Mouse (Mus musculus) liver, embryonic 16.5 days (tissue): ENCODE results near the gene Mllt3. TPM values are rescaled to one million over a fixed set of nuclear protein-coding genes. Genes with fewer than 3 reads are reported as not detected.
A peak's percentile ranks its signal among the peaks of the same experiment; 100 is the strongest.

ENCODE experiments used
- ATAC-seq: fragments of 200-750 bp; cut with Nextera tagmentation; 2 replicates; pipeline ENCODE4 v1.8.0; 2017; ENCODE audit warnings: low read depth, mild to moderate bottlenecking, moderate number of reproducible peaks, moderate library complexity
- H3K27ac ChIP-seq: fragments of 300-500 bp; sonication (generic); 2 replicates; pipeline ENCODE4 v1.5.1; 2014; ENCODE audit warnings: mild to moderate bottlenecking, low read length
- H3K27me3 ChIP-seq: fragments of 300-500 bp; sonication (generic); 2 replicates; pipeline ENCODE4 v1.6.1; 2014; ENCODE audit warnings: low read depth, low read length, mixed read lengths; ENCODE audit not compliant: control insufficient read depth, insufficient read depth
- H3K36me3 ChIP-seq: fragments of 300-500 bp; sonication (generic); 2 replicates; pipeline ENCODE4 v1.6.1; 2014; ENCODE audit warnings: mild to moderate bottlenecking; ENCODE audit not compliant: control insufficient read depth, insufficient read depth
- H3K4me1 ChIP-seq: fragments of 300-500 bp; sonication (generic); 2 replicates; pipeline ENCODE4 v1.6.1; 2014; ENCODE audit warnings: low read depth, low read length, mixed read lengths; ENCODE audit not compliant: control insufficient read depth
- H3K4me2 ChIP-seq: fragments of 300-500 bp; sonication (generic); 2 replicates; pipeline ENCODE4 v1.6.1; 2014; ENCODE audit warnings: low read depth, low read length, mixed read lengths
- H3K4me3 ChIP-seq: fragments of 300-500 bp; sonication (generic); 2 replicates; pipeline ENCODE4 v1.5.1; 2014; ENCODE audit warnings: low read depth, mild to moderate bottlenecking, low read length
- H3K9ac ChIP-seq: fragments of 300-500 bp; sonication (generic); 2 replicates; pipeline ENCODE4 v1.6.1; 2014; ENCODE audit warnings: low read depth, low read length
- H3K9me3 ChIP-seq: fragments of 300-500 bp; sonication (generic); replicated peaks from 2 replicates; pipeline ENCODE4 v1.6.1; 2016; ENCODE audit warnings: low read length; ENCODE audit not compliant: control insufficient read depth
- WGBS: fragments of 180-500 bp; shearing (Covaris S2); extraction: QIAGEN DNeasy Blood & Tissue Kit; methylation state at CpG from one replicate; pipeline ENCODE4 v1.1.7; 2014; ENCODE audit not compliant: insufficient replicate concordance; 5-methylcytosine and 5-hydroxymethylcytosine counted together
- polyA plus RNA-seq: library from polyadenylated mRNA; unstranded; fragments of >200 nt; fragmentation: Nextera tagmentation; extraction: Ambion mirVana; gene quantifications from 2 replicates; pipeline ENCODE4 v1.2.1, GENCODE M21; 2015

The Mllt3 gene
- polyA plus RNA-seq, 1 experiment from 2014 or later: 83.5 TPM

DNA sequence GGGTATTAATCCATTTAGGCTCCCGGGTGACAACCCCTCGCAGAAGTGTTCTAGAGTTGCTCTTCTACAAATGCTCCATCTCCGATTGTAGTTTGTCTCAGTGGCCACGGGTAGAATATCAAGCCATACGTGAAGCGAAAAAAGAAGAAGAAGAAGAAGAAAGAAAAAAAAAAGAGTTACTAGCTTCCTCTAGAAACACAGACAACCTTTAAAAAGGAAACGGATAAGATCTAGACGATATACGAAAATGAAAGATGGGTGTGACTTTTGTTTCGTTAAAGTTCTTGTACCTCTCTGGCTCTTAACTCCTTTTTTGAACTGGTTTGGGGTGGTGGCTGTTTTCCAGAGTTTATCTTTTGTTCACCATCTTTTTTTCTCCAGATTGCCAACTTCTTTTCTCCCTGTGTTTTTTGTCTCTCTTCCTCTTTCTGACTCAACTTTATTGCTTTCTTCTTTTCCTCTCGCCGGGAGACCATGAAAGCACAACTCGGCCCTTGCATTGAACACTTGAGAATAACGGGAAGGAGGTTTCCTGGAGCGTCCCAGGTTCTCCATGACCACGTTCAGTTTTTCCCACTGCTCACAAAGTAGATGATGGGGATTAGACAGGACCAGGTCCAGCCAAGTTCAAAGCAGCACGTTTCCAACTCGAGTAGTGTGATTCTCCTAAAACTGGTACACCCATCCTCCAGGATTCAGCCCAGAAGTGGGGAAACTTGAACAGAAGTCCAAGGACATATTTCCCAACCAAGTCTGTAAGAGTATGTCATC lies 1.4 kb upstream of the Mllt3 start:
- peaks cover 21% of the 10 kb centered on the region for H3K4me1 ChIP-seq
- H3K27me3 ChIP-seq: peaks cover 16% of the 10 kb centered on the region
- H3K9me3 ChIP-seq: no peaks in the 10 kb centered on the region
- no peak overlapping the region for H3K9ac ChIP-seq
- H3K36me3 ChIP-seq: no peaks in the 10 kb centered on the region
- 1% methylated on average over 18 of the region's 18 CpGs for WGBS
- peak overlapping the region; percentile 97 for H3K4me2 ChIP-seq
- peak overlapping the region; percentile 69 for H3K4me3 ChIP-seq
- H3K27ac ChIP-seq: no peak overlapping the region
- no peak for ATAC-seq

- Histone ChIP-seq H3K36me3 (no peaks in the 10 kb centered on the region), H3K27ac (no peak overlapping the region), H3K9ac (peak overlapping the region; percentile 68), H3K4me2 (peak overlapping the region; percentile 97), H3K9me3 (no peaks in the 10 kb centered on the region), H3K4me3 (peak overlapping the region; percentile 69), H3K4me1 (peaks cover 21% of the 10 kb centered on the region), H3K27me3 (peaks cover 16% of the 10 kb centered on the region)
- WGBS: 0% methylated on average over 25 of the region's 25 CpGs
- no peak for ATAC-seq
These were observed 694 bp upstream of the Mllt3 start for GRCm38 (mm10) chr4:88033729-88034386.

DNA sequence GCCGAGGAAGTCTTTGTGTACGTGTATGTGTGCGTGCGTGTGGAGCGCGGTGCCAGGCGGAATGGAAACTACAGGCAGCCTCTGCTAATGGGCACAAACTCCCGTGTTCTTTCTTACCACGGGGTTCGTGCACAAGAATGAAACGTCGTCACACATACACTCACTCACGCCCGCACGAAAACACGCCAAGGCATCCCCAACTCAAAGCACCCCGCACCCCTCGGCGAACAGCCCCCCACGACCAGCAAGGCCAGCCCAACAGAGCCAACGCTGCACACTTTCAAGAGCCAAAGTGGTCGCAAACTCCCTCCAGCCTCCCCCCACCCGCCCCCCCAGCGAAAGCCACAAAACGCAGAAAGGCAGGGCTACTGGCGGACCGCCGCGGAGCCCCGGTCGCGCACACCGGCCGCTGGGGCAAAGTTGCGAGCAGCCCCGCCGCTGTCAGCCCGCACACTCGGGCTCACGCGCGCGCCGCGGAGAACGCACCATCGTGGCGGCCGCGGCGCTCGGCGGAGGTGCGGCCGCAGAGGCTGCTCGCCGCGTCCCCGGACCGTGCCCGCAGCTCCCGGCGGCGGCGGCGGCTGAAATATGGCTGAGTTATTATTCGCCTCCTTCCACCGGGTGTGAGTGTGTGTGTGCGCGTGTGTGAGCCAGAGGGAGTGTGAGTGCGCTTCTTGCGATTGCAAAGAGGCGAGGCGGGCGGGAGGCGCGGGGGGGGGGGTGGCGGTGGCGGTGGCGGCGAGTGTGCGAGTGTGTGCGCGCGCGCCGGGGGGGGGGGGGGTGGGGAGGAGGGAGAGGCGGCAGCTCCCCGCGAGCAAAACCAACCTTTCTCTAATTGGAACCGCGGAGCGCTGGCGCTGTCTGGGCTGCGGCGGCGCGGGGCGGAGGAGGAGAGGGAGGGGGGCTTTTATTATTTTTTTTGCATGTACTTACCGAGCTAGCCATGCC lies 739 bp downstream of the Mllt3 start:
- peak; percentile 54 for ATAC-seq
- Histone ChIP-seq H3K4me3 (peak overlapping the region; percentile 69), H3K36me3 (no peaks in the 10 kb centered on the region), H3K9ac (peak overlapping the region; percentile 65), H3K9me3 (no peaks in the 10 kb centered on the region), H3K27ac (peak overlapping the region; percentile 52; the same call in 1 of the 2 replicates), H3K27me3 (peaks cover 16% of the 10 kb centered on the region), H3K4me1 (peaks cover 21% of the 10 kb centered on the region), H3K4me2 (peak overlapping the region; percentile 97)
- under 1% methylated on average over 78 of the region's 100 CpGs for WGBS

- H3K27me3 ChIP-seq: peaks cover 16% of the 10 kb centered on the region
- H3K27ac ChIP-seq: no peak overlapping the region
- no peaks in the 10 kb centered on the region for H3K36me3 ChIP-seq
- peak overlapping the region; percentile 65 for H3K9ac ChIP-seq
- peak overlapping the region; percentile 69 for H3K4me3 ChIP-seq
- under 1% methylated on average over 84 of the region's 84 CpGs for WGBS
- H3K4me1 ChIP-seq: peaks cover 21% of the 10 kb centered on the region
- H3K4me2 ChIP-seq: peak overlapping the region; percentile 97
- H3K9me3 ChIP-seq: no peaks in the 10 kb centered on the region
- no peak for ATAC-seq
These were observed 1.7 kb downstream of the Mllt3 start for GRCm38 (mm10) chr4:88031211-88032150.

DNA sequence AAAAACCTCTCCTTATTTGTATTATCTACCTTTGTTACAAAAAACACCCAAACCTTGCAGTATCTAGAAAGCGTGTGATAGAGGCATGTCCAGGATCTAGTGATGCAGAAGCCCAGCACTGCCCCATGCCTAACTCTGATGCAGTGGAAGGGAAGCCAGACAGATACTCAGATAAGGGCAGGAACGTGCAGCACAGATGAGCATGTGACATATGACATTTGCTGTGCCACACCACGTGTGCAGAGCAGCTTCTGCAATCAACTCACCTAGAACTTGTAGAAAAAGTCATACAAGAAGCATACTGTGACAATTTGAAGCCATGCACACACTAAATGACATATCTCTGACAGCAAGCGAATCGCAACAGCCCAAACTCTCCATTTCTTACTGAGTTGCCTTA lies 9.6 kb downstream of the Mllt3 start:
- Histone ChIP-seq H3K4me3 (no peak overlapping the region), H3K4me1 (no peaks in the 10 kb centered on the region), H3K4me2 (no peak overlapping the region), H3K36me3 (no peaks in the 10 kb centered on the region), H3K27ac (no peak overlapping the region), H3K9me3 (no peaks in the 10 kb centered on the region), H3K27me3 (no peaks in the 10 kb centered on the region), H3K9ac (no peak overlapping the region)
- WGBS: 53% methylated on average over 5 of the region's 5 CpGs
- no peak for ATAC-seq

DNA sequence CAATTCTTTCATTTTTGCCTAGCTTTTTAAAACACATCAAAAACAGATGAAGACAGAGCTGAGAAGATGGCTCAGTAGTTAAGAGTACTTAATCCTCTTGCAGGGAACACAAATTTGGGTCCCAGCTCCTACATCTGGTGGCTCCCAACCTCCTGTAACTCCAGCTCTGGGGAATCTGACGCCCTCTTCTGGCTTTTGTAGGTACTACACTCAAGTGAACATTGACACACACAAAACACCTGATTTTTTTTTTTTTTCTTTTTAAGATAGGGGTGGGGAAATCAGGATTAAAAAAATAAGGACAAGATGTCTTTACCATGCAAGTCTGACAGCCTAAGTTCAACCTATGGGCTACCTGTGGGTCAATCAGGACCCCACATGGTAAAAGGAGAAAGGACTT lies 10.5 kb downstream of the Mllt3 start:
- H3K36me3 ChIP-seq: no peaks in the 10 kb centered on the region
- no peaks in the 10 kb centered on the region for H3K27me3 ChIP-seq
- no peak for ATAC-seq
- no peaks in the 10 kb centered on the region for H3K4me1 ChIP-seq
- H3K27ac ChIP-seq: no peak overlapping the region
- WGBS: 3% methylated on average over 1 of the region's 1 CpGs
- H3K9me3 ChIP-seq: no peaks in the 10 kb centered on the region
- no peak overlapping the region for H3K4me2 ChIP-seq
- H3K4me3 ChIP-seq: no peak overlapping the region
- H3K9ac ChIP-seq: no peak overlapping the region

GRCm38 (mm10) chr4:88020421-88020820 lies 12.7 kb downstream of the Mllt3 start:
- ATAC-seq: no peak
- H3K4me2 ChIP-seq: no peak overlapping the region
- H3K9me3 ChIP-seq: no peaks in the 10 kb centered on the region
- H3K4me3 ChIP-seq: no peak overlapping the region
- no peaks in the 10 kb centered on the region for H3K27me3 ChIP-seq
- H3K27ac ChIP-seq: no peak overlapping the region
- no peaks in the 10 kb centered on the region for H3K4me1 ChIP-seq
- 63% methylated on average over 5 of the region's 5 CpGs for WGBS
- H3K9ac ChIP-seq: no peak overlapping the region
- H3K36me3 ChIP-seq: no peaks in the 10 kb centered on the region

GRCm38 (mm10) chr4:88019645-88020044 lies 13.5 kb downstream of the Mllt3 start:
- Histone ChIP-seq H3K4me1 (no peaks in the 10 kb centered on the region), H3K9me3 (no peaks in the 10 kb centered on the region), H3K4me3 (no peak overlapping the region), H3K27me3 (no peaks in the 10 kb centered on the region), H3K9ac (no peak overlapping the region), H3K27ac (no peak overlapping the region), H3K4me2 (no peak overlapping the region), H3K36me3 (no peaks in the 10 kb centered on the region)
- ATAC-seq: no peak
- 49% methylated on average over 4 of the region's 4 CpGs for WGBS
